Mouse (Mus musculus) embryonic fibroblast, embryonic 13.5 days (primary cell): ENCODE results near the gene Bsn. TPM values are rescaled to one million over a fixed set of nuclear protein-coding genes. Genes with fewer than 3 reads are reported as not detected.

ENCODE experiments used
- H3K27ac ChIP-seq: 2 replicates; pipeline ENCODE4 v1.5.1; 2012; ENCODE audit warnings: low read length, control low read depth, inconsistent platforms; ENCODE audit not compliant: insufficient read depth
- H3K4me1 ChIP-seq: 2 replicates; pipeline ENCODE4 v1.6.1; 2011; ENCODE audit warnings: low read length; ENCODE audit not compliant: control insufficient read depth, insufficient read depth
- H3K4me3 ChIP-seq: 2 replicates; pipeline ENCODE4 v1.5.1; 2011; ENCODE audit warnings: mild to moderate bottlenecking, control low read depth, low read length; ENCODE audit not compliant: insufficient read depth
- CTCF ChIP-seq: IDR thresholded peaks from 2 replicates; pipeline ENCODE4 v1.5.1; 2011; ENCODE audit warnings: mild to moderate bottlenecking, control low read depth, low read length, moderate library complexity, borderline replicate concordance; ENCODE audit not compliant: insufficient read depth
- POLR2A ChIP-seq: IDR thresholded peaks from 2 replicates; pipeline ENCODE4 v1.6.1; 2011; ENCODE audit warnings: low read depth, mild to moderate bottlenecking, control low read depth, low read length, moderate library complexity
- polyA plus RNA-seq: library from polyadenylated mRNA; stranded (reverse); fragments of >200 nt; gene quantifications from 2 replicates; pipeline ENCODE4 v1.2.4, GENCODE M21; 2011; ENCODE audit warnings: low read depth; ENCODE audit not compliant: missing spikeins, insufficient read length

Bsn gene
- polyA plus RNA-seq, 1 experiment = 0.25 TPM

DNA sequence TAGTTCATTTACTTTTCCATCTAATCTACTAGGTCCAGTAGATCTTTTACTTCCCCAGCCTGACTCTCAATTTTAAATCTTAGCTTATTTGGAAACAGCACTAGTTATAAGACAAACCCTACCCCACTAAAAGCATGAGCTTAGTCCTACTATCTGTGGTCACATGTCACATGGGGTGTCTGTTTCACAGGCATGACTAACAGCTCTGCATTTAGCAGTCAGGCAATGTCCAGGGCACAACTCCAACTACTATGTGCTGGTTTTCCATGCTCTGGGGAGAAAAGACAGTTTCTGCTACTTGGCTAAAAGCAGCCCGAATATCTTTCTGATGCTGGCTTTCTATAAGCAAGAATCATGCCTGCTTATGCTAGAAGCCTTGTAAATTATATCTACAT, 30.2 kb upstream of the Bsn start:
- Histone ChIP-seq H3K4me3 (no peak overlapping the region), H3K4me1 (peaks cover 4% of the 10 kb centered on the region; the same call in 1 of the 2 replicates), H3K27ac (peak overlapping the region; percentile 62)
- no peak for TF ChIP-seq CTCF
- no peak for TF ChIP-seq POLR2A

DNA sequence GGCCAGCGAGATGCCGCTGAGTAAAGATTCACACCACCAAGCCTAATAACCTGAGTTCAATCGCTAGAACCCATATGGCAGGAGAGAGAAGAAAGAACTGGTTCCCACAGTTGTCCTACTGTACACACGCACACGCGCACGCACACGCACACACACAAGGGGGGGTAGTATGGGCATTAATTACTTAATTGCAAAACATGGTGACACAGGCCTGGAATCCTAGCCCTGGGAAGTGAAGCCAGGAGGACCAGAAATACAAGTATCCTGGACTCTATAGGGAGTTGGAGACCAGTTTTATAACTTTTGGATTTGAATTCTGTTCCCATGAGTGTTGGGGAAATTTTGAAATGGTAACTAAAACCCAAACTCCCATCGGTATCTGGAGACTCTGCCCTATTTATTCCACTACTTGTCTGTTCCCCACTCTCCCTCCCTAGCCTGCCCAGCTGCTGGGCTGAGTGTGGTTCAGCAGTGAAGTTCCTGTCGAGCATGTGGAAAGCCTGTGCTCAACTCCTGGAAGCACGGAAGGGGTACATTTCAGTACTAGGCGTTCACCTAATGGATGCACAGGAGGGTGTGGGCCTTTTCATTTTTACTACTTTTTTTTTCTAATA, 29.7 kb upstream of the Bsn start:
- Histone ChIP-seq H3K4me1 (peaks cover 4% of the 10 kb centered on the region; the same call in 1 of the 2 replicates), H3K27ac (peak overlapping the region; percentile 62), H3K4me3 (no peak overlapping the region)
- TF ChIP-seq POLR2A = no peak
- TF ChIP-seq CTCF = no peak

DNA sequence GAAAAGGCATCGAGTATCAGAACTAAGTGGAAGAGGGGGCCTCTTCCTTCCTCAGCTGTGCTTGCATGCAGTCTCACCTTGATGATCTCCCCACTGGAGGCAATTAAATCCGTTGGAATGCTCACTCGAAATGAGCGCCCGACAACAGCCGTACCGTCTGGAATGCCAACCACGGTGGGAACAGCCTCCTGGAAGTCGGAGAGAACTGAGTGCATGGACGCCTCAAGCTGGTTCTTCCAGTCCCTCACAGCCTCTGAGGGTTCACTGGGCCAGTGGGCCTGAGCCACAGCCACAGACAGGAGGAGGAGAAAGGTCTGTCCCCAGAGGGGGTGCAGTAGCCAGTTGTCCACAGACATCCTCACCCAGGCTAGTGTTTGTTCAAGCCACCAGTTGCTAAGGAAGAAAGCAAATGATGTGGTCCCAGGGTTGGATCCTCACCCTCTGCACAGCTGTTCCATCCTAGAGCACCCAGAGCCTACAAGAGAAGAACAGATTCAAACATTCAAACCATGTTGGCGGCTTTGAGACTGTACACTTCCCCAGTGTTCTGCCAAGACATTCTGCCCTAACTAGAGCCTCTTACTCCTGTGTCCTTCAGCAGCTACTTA, 27.9 kb upstream of the Bsn start:
- TF ChIP-seq CTCF = no peak

DNA sequence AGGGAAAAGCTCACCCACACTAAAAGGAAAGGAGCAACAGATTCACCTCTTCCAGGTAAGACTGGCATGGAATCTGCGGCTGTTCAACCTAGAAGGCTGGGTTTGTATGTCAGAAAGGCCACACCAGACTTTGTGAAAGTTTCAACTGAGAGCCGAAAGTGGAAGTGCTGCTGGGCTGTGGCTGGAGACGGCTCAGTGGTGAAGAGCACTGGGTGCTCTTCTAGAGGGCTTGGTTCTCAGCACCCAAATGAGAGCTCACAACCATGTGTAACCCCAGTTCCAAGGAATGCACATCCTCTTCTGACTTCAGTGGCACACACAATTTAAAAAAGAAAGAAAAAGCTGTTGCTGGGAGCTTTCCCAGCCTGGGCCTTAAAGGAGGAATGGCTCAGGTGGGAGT, 27.2 kb upstream of the Bsn start:
- H3K4me1 ChIP-seq = peaks cover 4% of the 10 kb centered on the region; the same call in 1 of the 2 replicates
- H3K27ac ChIP-seq = no peak overlapping the region
- no peak overlapping the region for H3K4me3 ChIP-seq
- no peak for TF ChIP-seq CTCF
- TF ChIP-seq POLR2A = no peak

More for the DNA sequence above, 27.9 kb upstream of the Bsn start:
- H3K4me1 ChIP-seq = peaks cover 4% of the 10 kb centered on the region; the same call in 1 of the 2 replicates
- H3K27ac ChIP-seq = no peak overlapping the region
- no peak overlapping the region for H3K4me3 ChIP-seq

DNA sequence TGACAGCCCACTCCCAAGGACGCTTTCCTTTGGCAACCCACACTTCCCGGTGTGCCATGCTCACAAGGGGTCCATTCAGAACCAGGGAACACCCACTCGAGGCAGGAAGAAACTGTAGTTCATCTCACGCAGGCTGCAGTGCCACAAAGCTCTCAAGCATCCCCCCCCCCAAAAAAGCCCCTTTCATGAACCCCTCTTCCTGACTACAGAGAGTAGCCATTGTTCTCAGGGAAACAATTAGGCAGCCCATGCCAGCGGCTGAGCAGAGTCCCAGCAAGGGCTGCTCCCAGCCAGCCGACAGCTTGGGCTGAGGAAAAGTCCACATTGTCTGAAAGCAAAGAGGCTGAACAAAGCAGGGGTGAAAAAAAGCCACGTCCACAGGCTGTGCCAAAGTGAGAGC, 22.9 kb upstream of the Bsn start:
- Histone ChIP-seq H3K4me3 (no peak overlapping the region), H3K4me1 (no peaks in the 10 kb centered on the region), H3K27ac (no peak overlapping the region)
- TF ChIP-seq CTCF (no peak), POLR2A (no peak)

DNA sequence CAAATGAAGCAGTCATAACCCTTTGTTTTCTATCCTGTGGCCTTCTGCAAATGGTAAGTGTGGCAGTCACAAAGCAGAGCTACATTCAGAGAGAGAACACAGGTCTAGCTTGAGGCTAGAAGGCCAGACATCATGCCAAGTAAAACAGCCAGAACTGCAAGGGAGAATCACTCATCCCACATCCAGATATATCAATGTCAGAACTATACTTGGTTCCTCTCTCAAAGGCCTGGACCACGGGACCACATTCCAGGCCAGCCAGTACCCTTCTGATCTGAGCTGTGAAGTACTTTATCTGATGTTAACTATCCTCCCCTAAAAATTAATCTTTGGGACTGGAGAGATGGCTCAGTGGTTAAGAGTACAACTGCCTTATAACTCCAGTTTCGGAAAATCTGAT, 22.2 kb upstream of the Bsn start:
- Histone ChIP-seq H3K4me1 (no peaks in the 10 kb centered on the region), H3K4me3 (no peak overlapping the region), H3K27ac (no peak overlapping the region)
- TF ChIP-seq POLR2A = no peak
- TF ChIP-seq CTCF = no peak

DNA sequence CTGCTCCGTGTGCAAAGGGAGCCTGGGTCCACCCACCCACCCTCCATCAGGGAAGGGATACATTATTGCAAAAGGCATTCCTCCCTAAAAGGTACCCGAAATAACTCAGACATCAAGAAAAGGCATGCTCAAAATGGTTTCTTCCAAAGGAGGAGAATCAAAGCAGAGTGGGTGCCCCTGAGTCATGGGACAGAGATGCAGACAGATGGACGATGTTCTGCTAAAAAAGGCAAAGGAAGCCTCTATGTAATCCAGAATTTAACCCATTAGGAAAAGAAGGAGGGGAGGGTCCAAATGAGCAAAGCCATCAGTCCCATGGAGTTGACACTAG, 15.4 kb upstream of the Bsn start:
- H3K4me3 ChIP-seq = no peak overlapping the region
- no peaks in the 10 kb centered on the region for H3K4me1 ChIP-seq
- H3K27ac ChIP-seq = no peak overlapping the region
- TF ChIP-seq POLR2A (no peak), CTCF (no peak)

DNA sequence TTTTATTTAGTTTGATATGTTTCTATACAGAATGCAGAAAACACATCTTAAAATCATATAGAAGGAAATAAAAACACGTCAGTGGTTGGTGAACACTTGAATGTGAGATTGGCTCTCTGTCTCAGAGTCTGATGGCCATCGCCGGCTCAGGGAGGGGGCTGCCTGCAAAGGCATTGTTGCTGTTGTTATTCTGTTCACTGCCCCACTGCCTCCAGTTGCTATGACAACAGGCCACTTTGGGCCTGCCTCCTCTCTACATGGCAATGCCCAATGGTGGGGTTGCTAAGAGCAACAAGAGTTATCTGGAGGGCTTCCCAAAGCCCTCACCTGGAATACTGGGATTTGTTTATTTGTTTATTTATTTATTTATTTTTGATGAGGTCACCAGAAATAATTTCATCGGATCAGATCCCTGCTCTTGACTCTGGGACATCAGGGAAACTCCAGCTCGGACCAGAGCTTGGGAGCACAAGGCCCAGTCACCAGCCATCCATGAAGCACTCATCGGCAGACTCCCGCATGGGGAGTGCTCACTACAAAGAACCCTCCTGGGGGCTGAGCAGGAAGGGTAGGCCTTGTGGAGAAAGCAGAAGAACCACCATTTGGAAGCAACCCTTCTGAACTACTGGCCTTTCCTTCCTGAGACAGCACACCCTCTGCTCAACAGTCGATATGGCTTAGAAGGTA, 14.8 kb upstream of the Bsn start:
- H3K4me1 ChIP-seq = no peaks in the 10 kb centered on the region
- no peak for TF ChIP-seq CTCF
- no peak for TF ChIP-seq POLR2A
- H3K27ac ChIP-seq = no peak overlapping the region
- no peak overlapping the region for H3K4me3 ChIP-seq

DNA sequence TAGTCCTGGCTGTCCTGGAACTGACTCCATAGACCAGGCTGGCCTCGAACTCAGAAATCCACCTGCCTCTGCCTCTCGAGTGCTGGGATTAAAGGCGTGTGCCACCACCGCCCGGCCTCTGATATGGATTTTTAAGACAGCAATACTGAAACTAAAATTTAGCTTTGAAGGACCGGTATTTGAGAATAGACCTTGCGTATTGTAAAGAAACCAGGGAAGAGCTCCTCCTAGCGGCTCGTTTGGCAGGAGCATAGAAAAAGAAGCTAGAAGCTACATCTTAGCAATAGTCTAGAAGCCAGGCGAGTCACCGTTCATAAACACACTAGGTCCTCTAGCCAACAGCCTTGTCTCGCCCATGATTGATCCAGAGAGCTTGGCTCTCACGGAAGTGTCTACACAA, 12.8 kb upstream of the Bsn start:
- Histone ChIP-seq H3K27ac (no peak overlapping the region), H3K4me1 (no peaks in the 10 kb centered on the region), H3K4me3 (no peak overlapping the region)
- TF ChIP-seq CTCF (no peak), POLR2A (no peak)

DNA sequence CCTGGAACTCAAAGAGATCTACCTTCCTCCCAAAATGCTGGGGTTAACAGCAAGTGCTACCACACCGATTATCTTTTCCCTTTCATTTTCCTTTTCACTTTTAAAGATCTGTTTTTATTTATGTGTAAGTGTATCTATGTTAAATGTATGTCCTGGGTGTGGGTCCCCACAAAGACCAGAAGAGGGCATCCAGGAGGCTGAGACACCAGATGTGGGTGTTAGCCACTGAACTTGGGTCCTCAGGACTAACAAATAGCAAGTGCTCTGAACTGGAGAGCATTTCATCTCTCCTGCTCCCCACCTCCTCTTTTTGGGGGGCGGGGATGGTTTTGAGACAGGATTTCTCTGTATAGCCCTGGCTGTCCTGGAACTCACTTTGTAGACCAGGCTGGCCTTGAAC, 12.0 kb upstream of the Bsn start:
- H3K4me1 ChIP-seq = no peaks in the 10 kb centered on the region
- TF ChIP-seq POLR2A = no peak
- TF ChIP-seq CTCF = no peak
- H3K27ac ChIP-seq = no peak overlapping the region
- H3K4me3 ChIP-seq = no peak overlapping the region
